Mouse (Mus musculus) MEL (cell line): ENCODE measurements around the gene Syn3. TPM values are rescaled to one million over a fixed set of nuclear protein-coding genes. Genes with fewer than 3 reads are reported as not detected.

ENCODE experiments used
- DNase-seq: peaks from one replicate; pipeline ENCODE4 v3.0.0; 2011; ENCODE audit warnings: low read depth, low spot score
- H3K27ac ChIP-seq: 2 replicates; pipeline ENCODE4 v1.5.1; 2012; ENCODE audit warnings: low read depth, mild to moderate bottlenecking, control low read depth, low read length, moderate library complexity; ENCODE audit not compliant: control insufficient read depth
- H3K27me3 ChIP-seq, 2 experiments: fragments of 150-350 bp in 1 of 2; sonication (generic) in 1 of 2; 2 replicates each; pipeline ENCODE4 v1.6.1; 2012; ENCODE audit warnings: low read length in 2 of 2, mild to moderate bottlenecking in 2 of 2, improper control_type of control experiment in 1 of 2, moderate library complexity in 1 of 2; ENCODE audit not compliant: insufficient read depth in 2 of 2, control insufficient read depth in 1 of 2
- H3K36me3 ChIP-seq, 2 experiments: 2 replicates each; pipeline ENCODE4 v1.6.1; 2012 to 2014; ENCODE audit warnings: low read length in 2 of 2, improper control_type of control experiment in 1 of 2, inconsistent platforms in 1 of 2, mild to moderate bottlenecking in 1 of 2; ENCODE audit not compliant: insufficient read depth in 2 of 2, control insufficient read depth in 1 of 2
- H3K4me1 ChIP-seq, 2 experiments: fragments of 150-350 bp in 1 of 2; sonication (generic) in 1 of 2; 2 replicates each; pipeline ENCODE4 v1.6.1; 2012; ENCODE audit warnings: low read length in 2 of 2, improper control_type of control experiment in 1 of 2, mild to moderate bottlenecking in 1 of 2; ENCODE audit not compliant: insufficient read depth in 2 of 2, control insufficient read depth in 1 of 2
- H3K4me3 ChIP-seq, 2 experiments: fragments of 150-350 bp in 1 of 2; sonication (generic) in 1 of 2; 2 replicates each; pipeline ENCODE4 v1.5.1; 2012; ENCODE audit warnings: low read depth in 2 of 2, low read length in 2 of 2, mild to moderate bottlenecking in 2 of 2, moderate library complexity in 2 of 2, control low read depth in 1 of 2, improper control_type of control experiment in 1 of 2; ENCODE audit not compliant: control insufficient read depth in 1 of 2, insufficient read depth in 1 of 2
- H3K79me2 ChIP-seq: 2 replicates; pipeline ENCODE4 v1.6.1; 2012; ENCODE audit warnings: mild to moderate bottlenecking, low read length, moderate library complexity; ENCODE audit not compliant: control insufficient read depth, poor library complexity, insufficient read depth
- H3K9ac ChIP-seq: 2 replicates; pipeline ENCODE4 v1.6.1; 2012; ENCODE audit warnings: low read depth, mild to moderate bottlenecking, control low read depth, low read length, moderate library complexity; ENCODE audit not compliant: control insufficient read depth, poor library complexity, severe bottlenecking
- H3K9me3 ChIP-seq: fragments of 150-350 bp; sonication (generic); replicated peaks from 2 replicates; pipeline ENCODE4 v1.6.1; 2012; ENCODE audit warnings: mild to moderate bottlenecking, low read length, improper control_type of control experiment, moderate library complexity; ENCODE audit not compliant: insufficient read depth
- BHLHE40 ChIP-seq: IDR thresholded peaks from 2 replicates; pipeline ENCODE4 v1.6.1; 2012; ENCODE audit warnings: low read depth, mild to moderate bottlenecking, inconsistent platforms, low read length, improper control_type of control experiment, borderline replicate concordance
- CHD1 ChIP-seq: IDR thresholded peaks from 2 replicates; pipeline ENCODE4 v1.6.1; 2012; ENCODE audit warnings: low read depth, mild to moderate bottlenecking, inconsistent platforms, low read length, improper control_type of control experiment
- CHD2 ChIP-seq: IDR thresholded peaks from 2 replicates; pipeline ENCODE4 v1.6.1; 2011; ENCODE audit warnings: low read length, improper control_type of control experiment
- CTCF ChIP-seq, 3 experiments: IDR thresholded peaks in 2 of 3; conservative IDR thresholded peaks in 1 of 3; 2 replicates each; pipeline ENCODE4 v1.5.1; 2011 to 2012; ENCODE audit warnings: low read length in 3 of 3, low read depth in 2 of 3, mild to moderate bottlenecking in 2 of 3, improper control_type of control experiment in 1 of 3, inconsistent platforms in 1 of 3, mixed read lengths in 1 of 3, moderate library complexity in 1 of 3; ENCODE audit not compliant: control insufficient read depth in 1 of 3, insufficient read depth in 1 of 3, poor library complexity in 1 of 3, severe bottlenecking in 1 of 3
- ETS1 ChIP-seq: IDR thresholded peaks from 2 replicates; pipeline ENCODE4 v1.6.1; 2012; ENCODE audit warnings: low read depth, mild to moderate bottlenecking, inconsistent platforms, low read length, improper control_type of control experiment, moderate library complexity
- GABPA ChIP-seq: IDR thresholded peaks from 2 replicates; pipeline ENCODE4 v1.6.1; 2012; ENCODE audit warnings: low read depth, mild to moderate bottlenecking, inconsistent platforms, low read length, improper control_type of control experiment, moderate library complexity
- MAFK ChIP-seq: IDR thresholded peaks from 2 replicates; pipeline ENCODE4 v1.6.1; 2011; ENCODE audit warnings: low read depth, mild to moderate bottlenecking, low read length, improper control_type of control experiment, borderline replicate concordance
- MEF2A ChIP-seq: IDR thresholded peaks from 2 replicates; pipeline ENCODE4 v1.6.1; 2014; ENCODE audit warnings: low read depth, mild to moderate bottlenecking, inconsistent platforms, low read length, improper control_type of control experiment; ENCODE audit not compliant: poor library complexity, insufficient replicate concordance, severe bottlenecking; ENCODE audit errors: extremely low read depth
- MXI1 ChIP-seq: IDR thresholded peaks from 2 replicates; pipeline ENCODE4 v1.6.1; 2011; ENCODE audit warnings: mild to moderate bottlenecking, low read depth, low read length, improper control_type of control experiment
- MYB ChIP-seq: IDR thresholded peaks from 2 replicates; pipeline ENCODE4 v1.6.1; 2011; ENCODE audit warnings: mild to moderate bottlenecking, low read depth, low read length, improper control_type of control experiment
- POLR2AphosphoS5 ChIP-seq: IDR thresholded peaks from 2 replicates; pipeline ENCODE4 v1.6.1; 2012; ENCODE audit warnings: low read depth, borderline replicate concordance, mild to moderate bottlenecking, inconsistent platforms, low read length, moderate library complexity, mixed read lengths
- RCOR1 ChIP-seq: IDR thresholded peaks from 2 replicates; pipeline ENCODE4 v1.6.1; 2012; ENCODE audit warnings: low read depth, mild to moderate bottlenecking, inconsistent platforms, low read length, improper control_type of control experiment
- SIN3A ChIP-seq: IDR thresholded peaks from 2 replicates; pipeline ENCODE4 v1.6.1; 2012; ENCODE audit warnings: low read length, improper control_type of control experiment, inconsistent platforms
- SMC3 ChIP-seq: IDR thresholded peaks from 2 replicates; pipeline ENCODE4 v1.6.1; 2011; ENCODE audit warnings: low read depth, low read length, improper control_type of control experiment
- TCF12 ChIP-seq: IDR thresholded peaks from 2 replicates; pipeline ENCODE4 v1.6.1; 2014; ENCODE audit warnings: low read depth, mild to moderate bottlenecking, inconsistent platforms, low read length, improper control_type of control experiment, moderate library complexity
- USF2 ChIP-seq, 2 experiments: IDR thresholded peaks; 2 replicates each; pipeline ENCODE4 v1.6.1; 2011 to 2012; ENCODE audit warnings: improper control_type of control experiment in 2 of 2, low read length in 2 of 2, borderline replicate concordance in 1 of 2, inconsistent platforms in 1 of 2, low read depth in 1 of 2, mild to moderate bottlenecking in 1 of 2; ENCODE audit not compliant: insufficient read depth in 1 of 2
- ZMIZ1 ChIP-seq: IDR thresholded peaks from 2 replicates; pipeline ENCODE4 v1.6.1; 2012; ENCODE audit warnings: low read depth, mild to moderate bottlenecking, inconsistent platforms, low read length, improper control_type of control experiment, moderate library complexity
- ZNF384 ChIP-seq: IDR thresholded peaks from 2 replicates; pipeline ENCODE4 v1.6.1; 2012; ENCODE audit warnings: low read depth, mild to moderate bottlenecking, inconsistent platforms, low read length, improper control_type of control experiment
- polyA plus RNA-seq, 2 experiments: library from polyadenylated mRNA; stranded (reverse) in 1 of 2; unstranded in 1 of 2; fragments of >175 nt in 1 of 2; fragments of >200 nt in 1 of 2; gene quantifications; 2 replicates each; pipeline versions ENCODE4 v1.2.1 to v1.2.4; 2012; ENCODE audit warnings: low replicate concordance in 2 of 2, low read depth in 1 of 2; ENCODE audit not compliant: insufficient read length in 2 of 2, insufficient read depth in 1 of 2, missing spikeins in 1 of 2
- total RNA-seq: library from RNA; depleted of rRNA; stranded (reverse); fragments of 300-350 nt; gene quantifications from 2 replicates; pipeline ENCODE4 v1.2.3, GENCODE M21; 2012

The Syn3 gene
- total and polyA plus RNA-seq, 3 experiments: 0.06 TPM; not detected in 2

DNA sequence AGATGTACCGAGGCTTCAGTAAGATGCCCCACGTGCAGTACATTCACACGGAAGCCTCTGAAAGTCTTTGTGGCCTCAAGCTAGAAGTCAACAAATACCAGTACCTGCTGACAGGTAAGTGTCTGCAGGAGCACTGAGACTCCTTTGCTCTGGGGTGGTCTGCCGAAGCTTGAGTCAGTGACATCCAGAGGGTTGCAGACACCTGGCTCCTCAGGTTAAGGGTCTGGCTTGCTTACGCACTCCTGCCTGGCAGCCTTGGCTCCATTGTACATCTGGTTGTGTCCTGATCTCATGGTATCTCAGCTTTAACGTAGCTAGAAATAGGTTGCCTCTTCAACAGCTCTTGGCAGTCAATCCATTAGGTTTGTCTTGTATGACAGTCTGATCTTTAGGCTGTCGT is 154.8 kb downstream of the Syn3 start:
- H3K9ac ChIP-seq: no peak overlapping the region
- H3K9me3 ChIP-seq: no peaks in the 10 kb centered on the region
- H3K4me3 ChIP-seq: no peak overlapping the region
- no peaks in the 10 kb centered on the region for H3K36me3 ChIP-seq
- H3K4me1 ChIP-seq: no peaks in the 10 kb centered on the region
- DNase-seq: no peak
- H3K79me2 ChIP-seq: no peaks in the 10 kb centered on the region
- no peak overlapping the region for H3K27ac ChIP-seq
- no peaks in the 10 kb centered on the region for H3K27me3 ChIP-seq
- TF ChIP-seq CHD1: no peak
- no peak for TF ChIP-seq MXI1
- no peak for TF ChIP-seq GABPA
- no peak for TF ChIP-seq MYB
- no peak for TF ChIP-seq USF2 (IDR thresholded peaks at IDR 0.05; ENCODE audit: borderline replicate concordance in 1 of 2, insufficient read depth in 1 of 2, low read depth in 1 of 2, low read length in 2 of 2)
- TF ChIP-seq MEF2A: no peak
- TF ChIP-seq RCOR1: no peak
- TF ChIP-seq ZMIZ1: no peak
- TF ChIP-seq MAFK: no peak
- no peak for TF ChIP-seq SIN3A
- no peak for TF ChIP-seq BHLHE40
- no peak for TF ChIP-seq SMC3
- TF ChIP-seq POLR2AphosphoS5: no peak

GRCm38 (mm10) chr10:86343362-86343761 is 155.3 kb downstream of the Syn3 start:
- Histone ChIP-seq H3K9ac (no peak overlapping the region), H3K4me3 (no peak overlapping the region), H3K9me3 (no peaks in the 10 kb centered on the region), H3K27me3 (no peaks in the 10 kb centered on the region), H3K36me3 (no peaks in the 10 kb centered on the region), H3K27ac (no peak overlapping the region), H3K79me2 (no peaks in the 10 kb centered on the region), H3K4me1 (no peaks in the 10 kb centered on the region)
- no peak for DNase-seq
- no peak for TF ChIP-seq ETS1
- TF ChIP-seq GABPA: no peak
- no peak for TF ChIP-seq ZNF384
- TF ChIP-seq CHD2: no peak
- TF ChIP-seq CTCF (IDR thresholded peaks at IDR 0.05 in 2 of 3, conservative IDR thresholded peaks at IDR 0.05 in 1 of 3; ENCODE audit: control insufficient read depth in 1 of 3, insufficient read depth in 1 of 3, low read depth in 2 of 3, low read length in 3 of 3, poor library complexity in 1 of 3, severe bottlenecking in 1 of 3): no peak
- TF ChIP-seq POLR2AphosphoS5: no peak
- TF ChIP-seq MXI1: no peak
- no peak for TF ChIP-seq TCF12
